Mouse (Mus musculus): Measurements from ENCODE around the gene Ccr10. TPM values are rescaled to one million over a fixed set of nuclear protein-coding genes. Genes with fewer than 3 reads are reported as not detected.
"Not testable (repeated sequence)": the region's sequence is repeated elsewhere in the genome, so short reads cannot be mapped to it uniquely, and the experiment has no call there.

Gene Ccr10
- polyA plus RNA-seq, 1 experiment = not detected

GRCm38 (mm10) chr11:101163476-101164350 lies 11.5 kb downstream of the Ccr10 start:
- Histone ChIP-seq H3K27me3 (ENCODE audit: control insufficient read depth, insufficient read depth, low read length, poor library complexity, severe bottlenecking) (peaks cover 15% of the 10 kb centered on the region), H3K27ac (ENCODE audit: insufficient read depth, low read length) (no peak overlapping the region), H3K9me3 (replicated peaks; ENCODE audit: control insufficient read depth, insufficient read depth, low read length, poor library complexity, severe bottlenecking) (no peaks in the 10 kb centered on the region), H3K4me3 (ENCODE audit: low read depth, low read length) (peak overlapping the region; percentile 45), H3K36me3 (ENCODE audit: control insufficient read depth, insufficient read depth, low read length, poor library complexity, severe bottlenecking) (no peaks in the 10 kb centered on the region), H3K9ac (ENCODE audit: low read depth, poor library complexity, severe bottlenecking) (peak overlapping the region; percentile 56), H3K4me1 (ENCODE audit: control insufficient read depth, insufficient read depth, low read length) (no peaks in the 10 kb centered on the region)
- TF ChIP-seq POLR2A (IDR thresholded peaks at IDR 0.05; ENCODE audit: insufficient read depth, low read length) = no peak
- TF ChIP-seq EP300 (IDR thresholded peaks at IDR 0.05; ENCODE audit: insufficient read depth, low read depth, low read length) = no peak
- no peak for TF ChIP-seq CTCF (IDR thresholded peaks at IDR 0.05; ENCODE audit: low read depth, low read length)

- no peak overlapping the region for H3K4me3 ChIP-seq (ENCODE audit: low read depth, low read length)
- H3K4me1 ChIP-seq (ENCODE audit: control insufficient read depth, insufficient read depth, low read length) = no peaks in the 10 kb centered on the region
- H3K27me3 ChIP-seq (ENCODE audit: control insufficient read depth, insufficient read depth, low read length, poor library complexity, severe bottlenecking) = peaks cover 13% of the 10 kb centered on the region
- no peaks in the 10 kb centered on the region for H3K36me3 ChIP-seq (ENCODE audit: control insufficient read depth, insufficient read depth, low read length, poor library complexity, severe bottlenecking)
- TF ChIP-seq POLR2A (IDR thresholded peaks at IDR 0.05; ENCODE audit: insufficient read depth, low read length) (no peak), CTCF (IDR thresholded peaks at IDR 0.05; ENCODE audit: low read depth, low read length) (no peak), EP300 (IDR thresholded peaks at IDR 0.05; ENCODE audit: insufficient read depth, low read depth, low read length) (no peak)
- no peak overlapping the region for H3K27ac ChIP-seq (ENCODE audit: insufficient read depth, low read length)
- no peaks in the 10 kb centered on the region for H3K9me3 ChIP-seq (replicated peaks; ENCODE audit: control insufficient read depth, insufficient read depth, low read length, poor library complexity, severe bottlenecking)
- H3K9ac ChIP-seq (ENCODE audit: low read depth, poor library complexity, severe bottlenecking) = no peak overlapping the region
Measured at GRCm38 (mm10) chr11:101162772-101163171, 12.5 kb downstream of the Ccr10 start.

- Histone ChIP-seq H3K9me3 (replicated peaks; ENCODE audit: control insufficient read depth, insufficient read depth, low read length, poor library complexity, severe bottlenecking) (no peaks in the 10 kb centered on the region), H3K27me3 (ENCODE audit: control insufficient read depth, insufficient read depth, low read length, poor library complexity, severe bottlenecking) (peaks cover 13% of the 10 kb centered on the region), H3K4me3 (ENCODE audit: low read depth, low read length) (no peak overlapping the region), H3K9ac (ENCODE audit: low read depth, poor library complexity, severe bottlenecking) (no peak overlapping the region), H3K27ac (ENCODE audit: insufficient read depth, low read length) (no peak overlapping the region), H3K4me1 (ENCODE audit: control insufficient read depth, insufficient read depth, low read length) (no peaks in the 10 kb centered on the region), H3K36me3 (ENCODE audit: control insufficient read depth, insufficient read depth, low read length, poor library complexity, severe bottlenecking) (no peaks in the 10 kb centered on the region)
- TF ChIP-seq EP300 (IDR thresholded peaks at IDR 0.05; ENCODE audit: insufficient read depth, low read depth, low read length) (no peak), POLR2A (IDR thresholded peaks at IDR 0.05; ENCODE audit: insufficient read depth, low read length) (no peak), CTCF (IDR thresholded peaks at IDR 0.05; ENCODE audit: low read depth, low read length) (no peak)
Measured at GRCm38 (mm10) chr11:101162301-101162700, 12.9 kb downstream of the Ccr10 start.

GRCm38 (mm10) chr11:101161551-101161950 lies 13.7 kb downstream of the Ccr10 start:
- Histone ChIP-seq H3K36me3 (ENCODE audit: control insufficient read depth, insufficient read depth, low read length, poor library complexity, severe bottlenecking) (no peaks in the 10 kb centered on the region), H3K27me3 (ENCODE audit: control insufficient read depth, insufficient read depth, low read length, poor library complexity, severe bottlenecking) (peaks cover 13% of the 10 kb centered on the region), H3K4me1 (ENCODE audit: control insufficient read depth, insufficient read depth, low read length) (no peaks in the 10 kb centered on the region), H3K9me3 (replicated peaks; ENCODE audit: control insufficient read depth, insufficient read depth, low read length, poor library complexity, severe bottlenecking) (no peaks in the 10 kb centered on the region), H3K4me3 (ENCODE audit: low read depth, low read length) (no peak overlapping the region), H3K27ac (ENCODE audit: insufficient read depth, low read length) (no peak overlapping the region), H3K9ac (ENCODE audit: low read depth, poor library complexity, severe bottlenecking) (no peak overlapping the region)
- TF ChIP-seq EP300 (IDR thresholded peaks at IDR 0.05; ENCODE audit: insufficient read depth, low read depth, low read length) (no peak), CTCF (IDR thresholded peaks at IDR 0.05; ENCODE audit: low read depth, low read length) (no peak), POLR2A (IDR thresholded peaks at IDR 0.05; ENCODE audit: insufficient read depth, low read length) (no peak)

GRCm38 (mm10) chr11:101160981-101161505 lies 14.2 kb downstream of the Ccr10 start:
- H3K27ac ChIP-seq (ENCODE audit: insufficient read depth, low read length); H3K4me1 ChIP-seq (ENCODE audit: control insufficient read depth, insufficient read depth, low read length); H3K36me3 ChIP-seq (ENCODE audit: control insufficient read depth, insufficient read depth, low read length, poor library complexity, severe bottlenecking); H3K27me3 ChIP-seq (ENCODE audit: control insufficient read depth, insufficient read depth, low read length, poor library complexity, severe bottlenecking); H3K9me3 ChIP-seq (replicated peaks; ENCODE audit: control insufficient read depth, insufficient read depth, low read length, poor library complexity, severe bottlenecking); H3K9ac ChIP-seq (ENCODE audit: low read depth, poor library complexity, severe bottlenecking); H3K4me3 ChIP-seq (ENCODE audit: low read depth, low read length): not testable (repeated sequence)

- not testable (repeated sequence) for H3K9me3 ChIP-seq (replicated peaks; ENCODE audit: control insufficient read depth, insufficient read depth, low read length, poor library complexity, severe bottlenecking); H3K9ac ChIP-seq (ENCODE audit: low read depth, poor library complexity, severe bottlenecking); H3K4me1 ChIP-seq (ENCODE audit: control insufficient read depth, insufficient read depth, low read length); H3K36me3 ChIP-seq (ENCODE audit: control insufficient read depth, insufficient read depth, low read length, poor library complexity, severe bottlenecking); H3K27ac ChIP-seq (ENCODE audit: insufficient read depth, low read length); H3K27me3 ChIP-seq (ENCODE audit: control insufficient read depth, insufficient read depth, low read length, poor library complexity, severe bottlenecking); H3K4me3 ChIP-seq (ENCODE audit: low read depth, low read length)
Measured at GRCm38 (mm10) chr11:101160151-101160550, 15.1 kb downstream of the Ccr10 start.

Measured in ES-Bruce4 (cell line).